Mouse (Mus musculus): ENCODE data around the gene Pabpn1l. TPM values are rescaled to one million over a fixed set of nuclear protein-coding genes. Genes with fewer than 3 reads are reported as not detected.
A peak's percentile ranks its signal among the peaks of the same experiment; 100 is the strongest.

The Pabpn1l gene
- polyA plus RNA-seq, 1 experiment from 2014 or later, result not detected

- H3K4me1 ChIP-seq (replicated peaks), result no peaks in the 10 kb centered on the region
- 74% methylated on average over 7 of the region's 7 CpGs for WGBS
- no peak for ATAC-seq (replicated peaks; ENCODE audit: insufficient number of reproducible peaks, insufficient read depth, low FRiP score, low read depth)
- H3K27me3 ChIP-seq, result no peaks in the 10 kb centered on the region
- H3K27ac ChIP-seq, result no peak overlapping the region
- H3K4me3 ChIP-seq, result no peak overlapping the region
- H3K36me3 ChIP-seq, result no peaks in the 10 kb centered on the region
- no peak overlapping the region for H3K4me2 ChIP-seq
- H3K9me3 ChIP-seq (replicated peaks), result no peaks in the 10 kb centered on the region
- no peak overlapping the region for H3K9ac ChIP-seq
These were observed 36.4 kb downstream of the Pabpn1l start for GRCm38 (mm10) chr8:122586171-122586570.

- Histone ChIP-seq H3K27ac (no peak overlapping the region), H3K4me3 (no peak overlapping the region), H3K36me3 (no peaks in the 10 kb centered on the region), H3K4me2 (no peak overlapping the region), H3K9ac (no peak overlapping the region), H3K4me1 (replicated peaks) (no peaks in the 10 kb centered on the region), H3K9me3 (replicated peaks) (no peaks in the 10 kb centered on the region), H3K27me3 (no peaks in the 10 kb centered on the region)
- ATAC-seq (replicated peaks; ENCODE audit: insufficient number of reproducible peaks, insufficient read depth, low FRiP score, low read depth), result no peak
- WGBS, result 53% methylated on average over 14 of the region's 14 CpGs
These were observed 37.1 kb downstream of the Pabpn1l start for GRCm38 (mm10) chr8:122585411-122585891.

- Histone ChIP-seq H3K4me2 (no peak overlapping the region), H3K27ac (no peak overlapping the region), H3K4me3 (no peak overlapping the region), H3K4me1 (replicated peaks) (peaks cover under 1% of the 10 kb centered on the region; the same call in 1 of the 2 replicates), H3K9ac (no peak overlapping the region), H3K27me3 (no peaks in the 10 kb centered on the region), H3K36me3 (no peaks in the 10 kb centered on the region), H3K9me3 (replicated peaks) (no peaks in the 10 kb centered on the region)
- WGBS, result 73% methylated on average over 9 of the region's 9 CpGs
- ATAC-seq (replicated peaks; ENCODE audit: insufficient number of reproducible peaks, insufficient read depth, low FRiP score, low read depth), result no peak
These were observed 37.6 kb downstream of the Pabpn1l start for GRCm38 (mm10) chr8:122584981-122585380.

GRCm38 (mm10) chr8:122580926-122581325 lies 41.6 kb downstream of the Pabpn1l start:
- Histone ChIP-seq H3K9ac (no peak overlapping the region), H3K9me3 (replicated peaks) (no peaks in the 10 kb centered on the region), H3K4me2 (no peak overlapping the region), H3K27me3 (no peaks in the 10 kb centered on the region), H3K27ac (no peak overlapping the region), H3K4me3 (no peak overlapping the region), H3K36me3 (no peaks in the 10 kb centered on the region), H3K4me1 (replicated peaks) (peaks cover 26% of the 10 kb centered on the region)
- WGBS, result 49% methylated on average over 14 of the region's 15 CpGs
- ATAC-seq (replicated peaks; ENCODE audit: insufficient number of reproducible peaks, insufficient read depth, low FRiP score, low read depth), result no peak

GRCm38 (mm10) chr8:122579196-122579595 lies 43.3 kb downstream of the Pabpn1l start:
- Histone ChIP-seq H3K4me1 (replicated peaks) (peaks cover 44% of the 10 kb centered on the region), H3K36me3 (no peaks in the 10 kb centered on the region), H3K4me2 (no peak overlapping the region), H3K27ac (no peak overlapping the region), H3K27me3 (no peaks in the 10 kb centered on the region), H3K9me3 (replicated peaks) (no peaks in the 10 kb centered on the region), H3K4me3 (no peak overlapping the region), H3K9ac (no peak overlapping the region)
- 27% methylated on average over 7 of the region's 7 CpGs for WGBS
- ATAC-seq (replicated peaks; ENCODE audit: insufficient number of reproducible peaks, insufficient read depth, low FRiP score, low read depth), result no peak

- peak overlapping the region; percentile 64; the same call in 1 of the 2 replicates for H3K27ac ChIP-seq
- H3K4me3 ChIP-seq, result peak overlapping the region; percentile 80
- no peaks in the 10 kb centered on the region for H3K9me3 ChIP-seq (replicated peaks)
- peaks cover 13% of the 10 kb centered on the region for H3K36me3 ChIP-seq
- 47% methylated on average over 10 of the region's 10 CpGs for WGBS
- peak overlapping the region; percentile 95 for H3K4me2 ChIP-seq
- peak; percentile 7; the same call in 1 of the 2 replicates for ATAC-seq (replicated peaks; ENCODE audit: insufficient number of reproducible peaks, insufficient read depth, low FRiP score, low read depth)
- H3K9ac ChIP-seq, result 0 out of 2 replicates have a peak overlapping the region, but pooled peaks have one; percentile 26
- peaks cover 45% of the 10 kb centered on the region for H3K4me1 ChIP-seq (replicated peaks)
- H3K27me3 ChIP-seq, result no peaks in the 10 kb centered on the region
These were observed 45.4 kb downstream of the Pabpn1l start for GRCm38 (mm10) chr8:122577116-122577515.

GRCm38 (mm10) chr8:122576648-122577022 lies 45.9 kb downstream of the Pabpn1l start, which contains the start of gene Aprt:
Aprt (minus strand) TSS chr8:122576909.
- peaks cover 17% of the 10 kb centered on the region for H3K36me3 ChIP-seq
- ATAC-seq (replicated peaks; ENCODE audit: insufficient number of reproducible peaks, insufficient read depth, low FRiP score, low read depth), result peak; percentile 89
- peak within 1 kb of the TSS; percentile 95 for H3K4me2 ChIP-seq
- peak within 1 kb of the TSS; percentile 80 for H3K4me3 ChIP-seq
- no peaks in the 10 kb centered on the region for H3K27me3 ChIP-seq
- under 1% methylated on average over 39 of the region's 39 CpGs for WGBS
- peak within 1 kb of the TSS; percentile 64 for H3K27ac ChIP-seq
- peaks cover 45% of the 10 kb centered on the region for H3K4me1 ChIP-seq (replicated peaks)
- no peaks in the 10 kb centered on the region for H3K9me3 ChIP-seq (replicated peaks)
- H3K9ac ChIP-seq, result peak within 1 kb of the TSS; percentile 81

GRCm38 (mm10) chr8:122575735-122576647 lies 46.5 kb downstream of the Pabpn1l start:
- Histone ChIP-seq H3K9ac (peak overlapping the region; percentile 81), H3K4me1 (replicated peaks) (peaks cover 45% of the 10 kb centered on the region), H3K4me3 (peak overlapping the region; percentile 80), H3K27ac (peak overlapping the region; percentile 64), H3K4me2 (peak overlapping the region; percentile 95), H3K27me3 (no peaks in the 10 kb centered on the region), H3K9me3 (replicated peaks) (no peaks in the 10 kb centered on the region), H3K36me3 (peaks cover 24% of the 10 kb centered on the region)
- 17% methylated on average over 21 of the region's 21 CpGs for WGBS
- peak; percentile 16; the same call in 1 of the 2 replicates for ATAC-seq (replicated peaks; ENCODE audit: insufficient number of reproducible peaks, insufficient read depth, low FRiP score, low read depth)

- ATAC-seq (replicated peaks; ENCODE audit: insufficient number of reproducible peaks, insufficient read depth, low FRiP score, low read depth), result no peak
- 0 out of 2 replicates have a peak overlapping the region, but pooled peaks have one; percentile 81 for H3K9ac ChIP-seq
- 68% methylated on average over 8 of the region's 8 CpGs for WGBS
These were observed 47.3 kb downstream of the Pabpn1l start for GRCm38 (mm10) chr8:122575286-122575685.

GRCm38 (mm10) chr8:122574667-122575251 lies 47.8 kb downstream of the Pabpn1l start:
- H3K4me1 ChIP-seq (replicated peaks), result peaks cover 44% of the 10 kb centered on the region
- H3K9ac ChIP-seq, result no peak overlapping the region
- no peak for ATAC-seq (replicated peaks; ENCODE audit: insufficient number of reproducible peaks, insufficient read depth, low FRiP score, low read depth)
- no peaks in the 10 kb centered on the region for H3K27me3 ChIP-seq
- H3K36me3 ChIP-seq, result peaks cover 36% of the 10 kb centered on the region
- H3K27ac ChIP-seq, result peak overlapping the region; percentile 24
- 27% methylated on average over 10 of the region's 10 CpGs for WGBS
- no peaks in the 10 kb centered on the region for H3K9me3 ChIP-seq (replicated peaks)
- peak overlapping the region; percentile 95 for H3K4me2 ChIP-seq
- H3K4me3 ChIP-seq, result peak overlapping the region; percentile 80; the same call in 1 of the 2 replicates

More at GRCm38 (mm10) chr8:122575286-122575685, 47.3 kb downstream of the Pabpn1l start:
- Histone ChIP-seq H3K4me1 (replicated peaks) (peaks cover 45% of the 10 kb centered on the region), H3K27me3 (no peaks in the 10 kb centered on the region), H3K9me3 (replicated peaks) (no peaks in the 10 kb centered on the region), H3K36me3 (peaks cover 31% of the 10 kb centered on the region), H3K4me2 (peak overlapping the region; percentile 95), H3K27ac (peak overlapping the region; percentile 24), H3K4me3 (peak overlapping the region; percentile 80)

- Histone ChIP-seq H3K4me1 (replicated peaks) (peaks cover 44% of the 10 kb centered on the region), H3K9me3 (replicated peaks) (no peaks in the 10 kb centered on the region), H3K27ac (peak overlapping the region; percentile 24), H3K27me3 (no peaks in the 10 kb centered on the region), H3K9ac (no peak overlapping the region), H3K4me3 (no peak overlapping the region), H3K36me3 (peaks cover 38% of the 10 kb centered on the region), H3K4me2 (no peak overlapping the region)
- 42% methylated on average over 3 of the region's 3 CpGs for WGBS
- no peak for ATAC-seq (replicated peaks; ENCODE audit: insufficient number of reproducible peaks, insufficient read depth, low FRiP score, low read depth)
These were observed 48.3 kb downstream of the Pabpn1l start for GRCm38 (mm10) chr8:122574264-122574663.
